Mouse (Mus musculus) liver, embryonic 14.5 days (tissue): ENCODE results near the gene Theg. TPM values are rescaled to one million over a fixed set of nuclear protein-coding genes. Genes with fewer than 3 reads are reported as not detected.

Source experiments
- ATAC-seq: fragments of 200-750 bp; cut with Nextera tagmentation; 2 replicates; pipeline ENCODE4 v1.8.0; 2017; ENCODE audit warnings: moderate number of reproducible peaks, mild to moderate bottlenecking, moderate library complexity; ENCODE audit not compliant: insufficient read depth
- DNase-seq, 3 experiments: peaks; one replicate each; pipeline ENCODE4 v3.0.0-alpha.2; 2012 to 2013; ENCODE audit warnings: low read depth in 3 of 3, low spot score in 3 of 3
- H3K27ac ChIP-seq: fragments of 300-500 bp; sonication (generic); 2 replicates; pipeline ENCODE4 v1.5.1; 2014; ENCODE audit warnings: moderate library complexity, mild to moderate bottlenecking, control low read depth, inconsistent platforms
- H3K27me3 ChIP-seq: fragments of 300-500 bp; sonication (generic); 2 replicates; pipeline ENCODE4 v1.6.1; 2014; ENCODE audit warnings: mild to moderate bottlenecking, low read length, moderate library complexity; ENCODE audit not compliant: control insufficient read depth, insufficient read depth
- H3K36me3 ChIP-seq: fragments of 300-500 bp; sonication (generic); replicated peaks from 2 replicates; pipeline ENCODE4 v1.6.1; 2014; ENCODE audit warnings: low read depth; ENCODE audit not compliant: control insufficient read depth, insufficient read depth
- H3K4me1 ChIP-seq, 2 experiments: fragments of 200-500 bp in 1 of 2; fragments of 300-500 bp in 1 of 2; sonication (generic) in 1 of 2; replicated peaks; 2 replicates each; pipeline ENCODE4 v1.6.1; 2012 to 2014; ENCODE audit warnings: antibody characterized with exemption in 1 of 2, inconsistent platforms in 1 of 2, low read length in 1 of 2; ENCODE audit not compliant: control insufficient read depth in 2 of 2, insufficient read depth in 2 of 2
- H3K4me2 ChIP-seq: fragments of 300-500 bp; sonication (generic); 2 replicates; pipeline ENCODE4 v1.6.1; 2014; ENCODE audit warnings: low read depth, mild to moderate bottlenecking, control low read depth, moderate library complexity
- H3K4me3 ChIP-seq, 2 experiments: fragments of 200-500 bp in 1 of 2; fragments of 300-500 bp in 1 of 2; sonication (generic) in 1 of 2; 2 replicates each; pipeline ENCODE4 v1.5.1; 2012 to 2014; ENCODE audit warnings: low read depth in 2 of 2, low read length in 2 of 2, mild to moderate bottlenecking in 2 of 2, control low read depth in 1 of 2, inconsistent platforms in 1 of 2, moderate library complexity in 1 of 2; ENCODE audit not compliant: insufficient read depth in 1 of 2
- H3K9ac ChIP-seq: fragments of 300-500 bp; sonication (generic); replicated peaks from 2 replicates; pipeline ENCODE4 v1.6.1; 2014; ENCODE audit warnings: mild to moderate bottlenecking, control low read depth, moderate library complexity
- H3K9me3 ChIP-seq: fragments of 300-500 bp; sonication (generic); 2 replicates; pipeline ENCODE4 v1.6.1; 2016; ENCODE audit warnings: low read length, mixed read lengths; ENCODE audit not compliant: control insufficient read depth
- CTCF ChIP-seq: IDR thresholded peaks from 2 replicates; pipeline ENCODE4 v1.5.1; 2016; ENCODE audit warnings: antibody characterized with exemption, low read depth, control low read depth
- EP300 ChIP-seq: IDR thresholded peaks from 2 replicates; pipeline ENCODE4 v1.6.1; 2016; ENCODE audit warnings: antibody characterized with exemption, low read depth
- WGBS: fragments of 180-500 bp; shearing (Covaris S2); extraction: QIAGEN DNeasy Blood & Tissue Kit; methylation state at CpG from one replicate; pipeline ENCODE4 v1.1.7; 2014; ENCODE audit not compliant: insufficient replicate concordance; 5-methylcytosine and 5-hydroxymethylcytosine counted together
- polyA plus RNA-seq, 2 experiments: library from polyadenylated mRNA; depleted of rRNA in 1 of 2; stranded (reverse) in 1 of 2; unstranded in 1 of 2; fragments of >200 nt; fragmentation: Nextera tagmentation in 1 of 2; extraction: Ambion mirVana in 1 of 2; gene quantifications; 2 replicates each; pipeline versions ENCODE4 v1.2.1 to v1.2.3; 2012 to 2014

Theg gene
- polyA plus RNA-seq, 2 experiments = not detected

GRCm38 (mm10) chr10:79554330-79555237, 32.5 kb downstream of the Theg start, which contains the start of gene Mier2:
TSS of gene Mier2 (minus strand) at chr10:79555199.
- peaks cover 0 to 12% of the 10 kb centered on the region in 2 experiments; a peak in 2 of 4 replicates for H3K4me1 ChIP-seq
- no peaks in the 10 kb centered on the region for H3K36me3 ChIP-seq
- DNase-seq (peak; percentile 29 to 46 (median 45)), ATAC-seq (peak; percentile 81)
- peak within 1 kb of the TSS; percentile 77 for H3K4me2 ChIP-seq
- H3K27me3 ChIP-seq = no peaks in the 10 kb centered on the region
- under 1% methylated on average over 86 of the region's 108 CpGs for WGBS
- no peak within 1 kb of the TSS for H3K27ac ChIP-seq
- peak within 1 kb of the TSS; percentile 56 to 82 for H3K4me3 ChIP-seq
- peak within 1 kb of the TSS; percentile 73 for H3K9ac ChIP-seq
- no peak for TF ChIP-seq CTCF
- TF ChIP-seq EP300 = no peak
- no peaks in the 10 kb centered on the region for H3K9me3 ChIP-seq

DNA sequence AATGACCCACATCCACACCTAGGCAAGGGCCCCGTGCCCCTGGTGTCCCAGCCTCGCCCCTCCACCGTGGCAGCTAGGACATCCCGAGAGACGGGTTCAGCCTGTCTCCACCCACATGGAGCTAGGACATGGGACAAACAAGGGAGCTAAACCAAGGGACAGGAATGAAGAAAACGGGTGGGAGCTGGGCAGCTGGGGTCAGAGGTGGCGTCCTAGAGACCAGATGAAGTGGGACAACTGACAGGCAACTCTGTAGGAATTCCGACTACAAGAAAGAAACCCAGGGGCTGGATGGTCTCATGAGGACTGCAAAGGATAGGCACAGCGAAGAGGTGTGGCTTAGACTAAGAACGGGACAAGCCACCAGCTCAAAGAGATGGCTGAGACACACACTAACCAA, 33.4 kb downstream of the Theg start:
- ATAC-seq = no peak
- Histone ChIP-seq H3K36me3 (peaks cover 4% of the 10 kb centered on the region; the same call in 1 of the 2 replicates), H3K4me3 (peak overlapping the region; percentile 56 to 82), H3K27me3 (no peaks in the 10 kb centered on the region), H3K4me1 (peaks cover 0 to 12% of the 10 kb centered on the region in 2 experiments; a peak in 2 of 4 replicates), H3K27ac (no peak overlapping the region), H3K4me2 (peak overlapping the region; percentile 77), H3K9ac (no peak overlapping the region; the same call in 1 of the 2 replicates), H3K9me3 (no peaks in the 10 kb centered on the region)
- 34% methylated on average over 10 of the region's 10 CpGs for WGBS
- TF ChIP-seq CTCF (no peak), EP300 (no peak)
- DNase-seq = no peak

GRCm38 (mm10) chr10:79553176-79553575, 34.0 kb downstream of the Theg start:
- H3K4me3 ChIP-seq = no peak overlapping the region
- ATAC-seq (no peak), DNase-seq (no peak)
- H3K36me3 ChIP-seq = peaks cover 4% of the 10 kb centered on the region; the same call in 1 of the 2 replicates
- 73% methylated on average over 6 of the region's 6 CpGs for WGBS
- H3K27me3 ChIP-seq = no peaks in the 10 kb centered on the region
- H3K4me1 ChIP-seq = peaks cover 0 to 12% of the 10 kb centered on the region in 2 experiments; a peak in 2 of 4 replicates
- TF ChIP-seq EP300 (no peak), CTCF (no peak)
- no peak overlapping the region for H3K4me2 ChIP-seq
- no peak overlapping the region for H3K27ac ChIP-seq
- H3K9ac ChIP-seq = no peak overlapping the region
- H3K9me3 ChIP-seq = no peaks in the 10 kb centered on the region

- DNase-seq (no peak), ATAC-seq (no peak)
- WGBS = 72% methylated on average over 8 of the region's 8 CpGs
- H3K4me3 ChIP-seq = no peak overlapping the region
- TF ChIP-seq CTCF = no peak
- H3K4me2 ChIP-seq = no peak overlapping the region
- peaks cover 7% of the 10 kb centered on the region; the same call in 1 of the 2 replicates for H3K36me3 ChIP-seq
- no peak overlapping the region for H3K9ac ChIP-seq
- H3K27me3 ChIP-seq = no peaks in the 10 kb centered on the region
- no peak overlapping the region for H3K27ac ChIP-seq
- no peaks in the 10 kb centered on the region for H3K9me3 ChIP-seq
- peaks cover 0 to 12% of the 10 kb centered on the region in 2 experiments; a peak in 2 of 4 replicates for H3K4me1 ChIP-seq
Observed at GRCm38 (mm10) chr10:79552531-79552930, 34.6 kb downstream of the Theg start.

DNA sequence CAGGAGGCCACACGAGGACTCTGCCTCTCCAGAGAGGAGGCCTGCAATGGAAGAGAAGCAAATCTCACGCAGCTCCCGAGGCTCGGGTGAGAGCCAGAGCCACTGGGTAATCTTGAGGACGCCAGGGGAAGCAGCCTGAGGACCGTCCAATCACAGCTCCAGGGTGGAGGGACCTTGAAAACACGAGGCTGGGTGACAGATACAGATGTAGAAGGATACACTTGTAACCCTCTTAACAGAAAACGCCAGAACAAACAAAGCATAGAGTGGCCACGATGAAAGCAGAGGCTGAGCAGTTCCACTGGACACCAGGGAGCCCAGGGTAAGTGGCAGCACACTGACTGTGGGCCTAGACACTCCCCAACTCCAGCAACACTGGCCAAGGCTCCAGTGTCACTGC, 36.8 kb downstream of the Theg start:
- H3K27me3 ChIP-seq = no peaks in the 10 kb centered on the region
- WGBS = 62% methylated on average over 9 of the region's 9 CpGs
- TF ChIP-seq EP300 = no peak
- TF ChIP-seq CTCF = no peak
- DNase-seq = no peak
- no peak overlapping the region for H3K4me3 ChIP-seq
- peaks cover 0 to 12% of the 10 kb centered on the region in 2 experiments; a peak in 2 of 4 replicates for H3K4me1 ChIP-seq
- H3K9ac ChIP-seq = no peak overlapping the region
- ATAC-seq = no peak
- H3K4me2 ChIP-seq = no peak overlapping the region
- no peaks in the 10 kb centered on the region for H3K9me3 ChIP-seq
- H3K27ac ChIP-seq = no peak overlapping the region
- H3K36me3 ChIP-seq = peaks cover 7% of the 10 kb centered on the region; the same call in 1 of the 2 replicates
